Mouse (Mus musculus) lung, postnatal 0 days (tissue): ENCODE data around the gene Sit1. TPM values are rescaled to one million over a fixed set of nuclear protein-coding genes. Genes with fewer than 3 reads are reported as not detected.

Source experiments
- ATAC-seq: fragments of 200-750 bp; cut with Nextera tagmentation; 2 replicates; pipeline ENCODE4 v1.8.0; 2017; ENCODE audit warnings: moderate library complexity
- DNase-seq: peaks from one replicate; pipeline ENCODE4 v3.0.0-alpha.2; 2016; ENCODE audit warnings: low spot score
- H3K27ac ChIP-seq: fragments of 300-500 bp; sonication (generic); 2 replicates; pipeline ENCODE4 v1.5.1; 2014; ENCODE audit warnings: antibody characterized with exemption, mild to moderate bottlenecking, low read length, mixed read lengths
- H3K27me3 ChIP-seq: fragments of 300-500 bp; sonication (generic); replicated peaks from 2 replicates; pipeline ENCODE4 v1.6.1; 2014; ENCODE audit warnings: low read length, mixed read lengths; ENCODE audit not compliant: insufficient read depth
- H3K36me3 ChIP-seq: fragments of 300-500 bp; sonication (generic); 2 replicates; pipeline ENCODE4 v1.6.1; 2014; ENCODE audit warnings: low read length, mixed read lengths; ENCODE audit not compliant: insufficient read depth
- H3K4me1 ChIP-seq: fragments of 300-500 bp; sonication (generic); 2 replicates; pipeline ENCODE4 v1.6.1; 2014; ENCODE audit warnings: antibody characterized with exemption, low read depth, low read length, mixed read lengths; ENCODE audit not compliant: insufficient read depth
- H3K4me2 ChIP-seq: fragments of 300-500 bp; sonication (generic); replicated peaks from 2 replicates; pipeline ENCODE4 v1.6.1; 2014; ENCODE audit warnings: low read depth, mild to moderate bottlenecking, low read length, moderate library complexity, mixed read lengths
- H3K4me3 ChIP-seq: fragments of 300-500 bp; sonication (generic); 2 replicates; pipeline ENCODE4 v1.5.1; 2014; ENCODE audit warnings: low read depth, low read length
- H3K9ac ChIP-seq: fragments of 300-500 bp; sonication (generic); replicated peaks from 2 replicates; pipeline ENCODE4 v1.6.1; 2014; ENCODE audit warnings: low read depth, mild to moderate bottlenecking
- H3K9me3 ChIP-seq: fragments of 300-500 bp; sonication (generic); 2 replicates; pipeline ENCODE4 v1.6.1; 2016; ENCODE audit warnings: low read length, mixed read lengths
- CTCF ChIP-seq: IDR thresholded peaks from 2 replicates; pipeline ENCODE4 v1.5.1; 2016; ENCODE audit warnings: antibody characterized with exemption, mild to moderate bottlenecking
- EP300 ChIP-seq: IDR thresholded peaks from 2 replicates; pipeline ENCODE4 v1.6.1; 2016; ENCODE audit warnings: antibody characterized with exemption, mild to moderate bottlenecking, control low read depth
- WGBS: fragments of 180-500 bp; shearing (Covaris S2); extraction: QIAGEN DNeasy Blood & Tissue Kit; methylation state at CpG from one replicate; pipeline ENCODE4 v1.1.7; 2014; 5-methylcytosine and 5-hydroxymethylcytosine counted together
- polyA plus RNA-seq: library from polyadenylated mRNA; unstranded; fragments of >200 nt; fragmentation: Nextera tagmentation; extraction: Ambion mirVana; gene quantifications from 2 replicates; pipeline ENCODE4 v1.2.1, GENCODE M21; 2015

Sit1 gene
- polyA plus RNA-seq, 1 experiment from 2014 or later, result not detected

GRCm38 (mm10) chr4:43496587-43496986 is 13.1 kb upstream of the Sit1 start:
- no peak overlapping the region for H3K4me2 ChIP-seq
- WGBS, result 54% methylated on average over 6 of the region's 6 CpGs
- ATAC-seq, result no peak
- H3K9ac ChIP-seq, result no peak overlapping the region
- TF ChIP-seq EP300 (no peak), CTCF (no peak)
- no peaks in the 10 kb centered on the region for H3K9me3 ChIP-seq
- no peak for DNase-seq
- H3K36me3 ChIP-seq, result no peaks in the 10 kb centered on the region
- H3K4me1 ChIP-seq, result peaks cover 5% of the 10 kb centered on the region; the same call in 1 of the 2 replicates
- no peak overlapping the region for H3K27ac ChIP-seq
- no peak overlapping the region for H3K4me3 ChIP-seq
- H3K27me3 ChIP-seq, result no peaks in the 10 kb centered on the region

DNA sequence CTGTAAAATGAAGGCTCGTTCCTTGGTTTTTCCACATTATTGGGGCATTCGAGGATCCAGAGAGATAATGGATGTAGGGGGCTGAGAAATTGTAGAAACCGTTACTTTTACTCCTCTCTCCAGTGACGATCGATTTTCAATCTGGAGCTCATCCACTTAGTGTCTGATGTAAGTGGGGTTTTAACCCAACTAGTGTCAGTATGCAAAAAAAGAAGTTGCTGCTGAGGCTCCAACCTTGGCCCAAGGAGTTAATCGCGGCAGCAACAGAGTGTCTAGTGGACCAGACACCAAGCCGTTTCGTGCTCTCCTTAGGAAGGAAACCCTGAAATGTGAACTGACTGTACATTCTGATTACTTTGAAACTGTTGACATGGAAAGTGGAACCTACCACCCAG is 10.3 kb upstream of the Sit1 start:
- no peak for ATAC-seq
- TF ChIP-seq EP300, result no peak
- TF ChIP-seq CTCF, result no peak
- 2% methylated on average over 9 of the region's 9 CpGs for WGBS
- Histone ChIP-seq H3K27me3 (no peaks in the 10 kb centered on the region), H3K9ac (peak overlapping the region; percentile 66), H3K36me3 (no peaks in the 10 kb centered on the region), H3K27ac (peak overlapping the region; percentile 70), H3K4me2 (peak overlapping the region; percentile 87), H3K9me3 (no peaks in the 10 kb centered on the region), H3K4me3 (peak overlapping the region; percentile 78), H3K4me1 (peaks cover 2% of the 10 kb centered on the region; the same call in 1 of the 2 replicates)
- no peak for DNase-seq

- ATAC-seq, result peak; percentile 85
Measured at GRCm38 (mm10) chr4:43493186-43493845, 9.8 kb upstream of the Sit1 start.

DNA sequence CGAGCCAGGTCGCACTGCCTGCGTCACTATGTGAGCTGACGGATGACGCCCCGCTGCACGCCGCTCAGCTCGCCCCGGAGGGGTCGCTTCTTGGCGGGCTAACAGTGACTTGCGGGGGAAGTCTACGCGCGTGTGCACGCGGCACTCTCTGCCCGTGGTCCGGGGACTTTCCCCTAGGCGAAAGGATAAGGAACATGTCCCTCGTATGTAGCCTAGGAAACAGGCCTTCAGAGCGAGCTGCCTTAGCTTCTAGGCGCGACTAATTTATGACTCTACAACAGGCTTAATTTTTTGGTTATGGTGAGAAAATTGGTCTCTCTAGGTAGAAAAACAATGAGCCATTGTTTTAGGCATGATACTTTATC is 9.3 kb upstream of the Sit1 start, which contains the start of gene Ccdc107:
Gene Ccdc107, plus strand, starts transcription at position 80 of the 365 bp plus-strand sequence.
- Histone ChIP-seq H3K4me3 (peak within 1 kb of the TSS; percentile 78), H3K9ac (peak within 1 kb of the TSS; percentile 66), H3K27ac (peak within 1 kb of the TSS; percentile 70), H3K36me3 (no peaks in the 10 kb centered on the region), H3K9me3 (no peaks in the 10 kb centered on the region), H3K4me1 (no peaks in the 10 kb centered on the region), H3K27me3 (no peaks in the 10 kb centered on the region), H3K4me2 (peak within 1 kb of the TSS; percentile 87)
- TF ChIP-seq CTCF (peak; percentile 35), EP300 (peak; percentile 76)
- ATAC-seq (peak; percentile 97), DNase-seq (peak; percentile 98)
- WGBS, result under 1% methylated on average over 25 of the region's 25 CpGs

More at GRCm38 (mm10) chr4:43493186-43493845, 9.8 kb upstream of the Sit1 start:
- H3K4me1 ChIP-seq, result no peaks in the 10 kb centered on the region
- peak overlapping the region; percentile 87 for H3K4me2 ChIP-seq
- H3K27me3 ChIP-seq, result no peaks in the 10 kb centered on the region
- WGBS, result under 1% methylated on average over 47 of the region's 47 CpGs
- peak; percentile 96 for DNase-seq
- H3K27ac ChIP-seq, result peak overlapping the region; percentile 70
- H3K36me3 ChIP-seq, result no peaks in the 10 kb centered on the region
- TF ChIP-seq EP300 (no peak), CTCF (peak; percentile 43)
- no peaks in the 10 kb centered on the region for H3K9me3 ChIP-seq
- H3K9ac ChIP-seq, result peak overlapping the region; percentile 66
- H3K4me3 ChIP-seq, result peak overlapping the region; percentile 78

- peak overlapping the region; percentile 78 for H3K4me3 ChIP-seq
- TF ChIP-seq CTCF (no peak), EP300 (no peak)
- peak overlapping the region; percentile 50 for H3K4me2 ChIP-seq
- H3K27ac ChIP-seq, result peak overlapping the region; percentile 70
- DNase-seq (peak; percentile 68), ATAC-seq (no peak)
- 40% methylated on average over 12 of the region's 12 CpGs for WGBS
- no peaks in the 10 kb centered on the region for H3K9me3 ChIP-seq
- H3K36me3 ChIP-seq, result no peaks in the 10 kb centered on the region
- peak overlapping the region; percentile 66; the same call in 1 of the 2 replicates for H3K9ac ChIP-seq
- H3K27me3 ChIP-seq, result no peaks in the 10 kb centered on the region
- H3K4me1 ChIP-seq, result no peaks in the 10 kb centered on the region
Measured at GRCm38 (mm10) chr4:43492101-43492820, 8.7 kb upstream of the Sit1 start.

DNA sequence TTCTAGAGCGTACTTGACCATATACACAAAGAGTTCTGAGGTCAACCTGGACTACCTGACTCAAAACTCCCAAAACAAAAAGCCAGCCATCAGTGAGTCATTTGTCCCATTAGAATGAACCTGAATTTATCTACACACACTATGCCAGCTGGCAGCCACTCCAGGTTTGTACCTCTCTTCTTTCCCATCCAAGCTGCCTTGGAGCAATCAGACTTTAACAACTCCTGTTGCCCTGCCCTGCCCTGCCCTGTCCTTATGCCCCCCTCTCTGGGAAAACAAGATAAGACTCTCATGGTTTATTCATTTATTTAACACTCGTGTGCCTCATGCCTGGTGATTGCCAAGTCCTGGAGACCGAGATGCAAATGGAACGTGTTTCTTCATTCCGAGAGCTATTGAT is 7.3 kb upstream of the Sit1 start:
- TF ChIP-seq EP300, result peak; percentile 80
- TF ChIP-seq CTCF, result no peak
- Histone ChIP-seq H3K9me3 (no peaks in the 10 kb centered on the region), H3K36me3 (no peaks in the 10 kb centered on the region), H3K27me3 (no peaks in the 10 kb centered on the region), H3K4me1 (no peaks in the 10 kb centered on the region), H3K4me3 (no peak overlapping the region), H3K9ac (no peak overlapping the region), H3K27ac (0 out of 2 replicates have a peak overlapping the region, but pooled peaks have one; percentile 32), H3K4me2 (no peak overlapping the region)
- DNase-seq, result peak; percentile 88
- WGBS, result 41% methylated on average over 5 of the region's 5 CpGs
- peak; percentile 38 for ATAC-seq
